Mouse (Mus musculus) thymus, postnatal 36 days (tissue): ENCODE results near the gene Rps9.
"Not testable (repeated sequence)": the region's sequence is repeated elsewhere in the genome, so short reads cannot be mapped to it uniquely, and the experiment has no call there.

Source experiments
- DNase-seq, 2 experiments: peaks; one replicate each; pipeline ENCODE4 v3.0.0; 2022; ENCODE audit warnings: mixed read lengths in 2 of 2

The Rps9 gene

DNA sequence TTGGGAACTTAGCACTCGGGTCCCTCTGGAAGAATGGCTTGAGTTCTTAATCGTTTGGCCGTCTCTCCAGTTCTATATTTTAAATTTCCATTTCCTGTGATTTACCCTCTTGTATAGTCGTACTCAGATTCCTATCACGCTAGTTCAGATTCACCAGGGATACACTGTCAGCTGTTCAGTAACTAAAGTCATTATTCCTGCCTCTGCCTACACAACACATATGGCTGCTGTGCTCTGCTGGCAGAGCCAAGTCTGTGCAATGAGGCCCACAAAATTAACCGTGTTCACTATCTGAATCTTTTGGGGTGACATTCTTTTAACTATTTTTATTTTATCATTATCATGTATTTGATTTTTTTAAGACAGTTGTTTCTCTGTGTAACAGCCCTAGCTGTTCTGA lies 5.3 kb upstream of the Rps9 start:
- no peak for DNase-seq

DNA sequence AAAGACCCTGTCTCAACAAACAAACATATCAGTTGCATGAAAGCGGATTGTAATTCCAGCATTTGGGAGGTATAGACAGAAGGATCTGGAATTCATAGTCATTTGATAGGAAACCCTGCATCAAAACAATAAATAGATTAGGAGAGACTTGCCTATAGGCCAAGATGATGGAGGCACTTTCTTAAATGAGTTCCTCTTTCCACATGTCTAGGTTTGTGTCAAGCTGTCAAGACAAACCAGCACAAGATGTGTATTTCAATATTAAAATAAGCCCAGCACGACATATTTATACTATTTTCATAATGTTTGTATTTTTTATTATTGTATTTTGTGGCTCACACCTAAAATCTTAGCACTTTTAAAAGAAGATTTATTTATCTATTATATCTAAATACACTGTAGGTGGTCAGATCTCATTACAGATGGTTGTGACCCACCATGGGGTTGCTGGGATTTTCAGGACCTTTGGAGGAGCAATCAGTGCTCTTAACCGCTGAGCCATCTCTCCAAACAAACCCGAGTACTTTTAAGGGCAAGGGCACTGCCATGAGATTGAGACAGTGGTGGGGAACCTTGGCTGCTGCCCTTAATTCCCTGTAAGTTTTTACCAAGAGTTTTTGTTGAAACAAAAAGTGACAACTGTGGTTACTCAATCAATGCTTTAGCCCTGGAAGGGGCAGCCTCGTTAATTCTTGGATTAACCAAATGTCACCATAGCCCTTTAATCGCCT lies 480 bp upstream of the Rps9 start:
- DNase-seq: no peak

DNA sequence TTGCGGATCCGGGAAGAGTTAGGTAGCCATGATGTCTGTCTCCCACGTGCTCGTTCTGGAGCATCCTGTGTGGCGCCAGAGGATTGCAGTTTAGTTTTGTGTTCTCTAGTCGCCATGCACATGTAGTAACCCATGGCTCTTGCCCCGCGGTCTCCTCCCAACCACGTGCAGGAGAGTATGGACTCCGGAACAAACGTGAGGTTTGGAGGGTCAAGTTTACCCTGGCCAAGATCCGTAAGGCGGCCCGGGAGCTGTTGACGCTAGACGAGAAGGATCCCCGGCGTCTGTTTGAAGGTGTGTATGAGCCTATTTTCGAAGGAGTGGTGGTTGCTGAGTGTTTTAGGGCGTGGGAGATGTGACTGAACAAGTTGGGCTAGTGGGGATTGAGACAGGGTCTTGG lies 682 bp downstream of the Rps9 start:
- no peak for DNase-seq

DNA sequence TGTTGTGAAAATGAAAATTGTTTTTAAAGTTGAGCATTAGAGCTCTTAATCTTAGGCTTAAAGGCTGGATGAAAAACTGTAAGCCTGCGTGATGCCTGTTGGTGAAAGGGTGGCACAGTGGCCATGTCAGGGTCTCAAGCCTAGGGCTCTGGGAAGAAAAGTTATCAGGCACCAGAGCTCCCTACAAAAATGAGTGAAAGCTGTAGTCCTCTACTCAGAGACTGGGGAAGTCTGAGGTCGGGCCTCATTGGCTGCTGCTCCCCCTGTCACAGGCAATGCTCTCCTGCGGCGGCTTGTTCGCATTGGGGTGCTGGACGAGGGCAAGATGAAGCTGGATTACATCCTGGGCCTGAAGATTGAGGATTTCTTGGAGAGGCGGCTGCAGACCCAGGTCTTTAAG lies 1.7 kb downstream of the Rps9 start:
- not testable (repeated sequence) for DNase-seq

DNA sequence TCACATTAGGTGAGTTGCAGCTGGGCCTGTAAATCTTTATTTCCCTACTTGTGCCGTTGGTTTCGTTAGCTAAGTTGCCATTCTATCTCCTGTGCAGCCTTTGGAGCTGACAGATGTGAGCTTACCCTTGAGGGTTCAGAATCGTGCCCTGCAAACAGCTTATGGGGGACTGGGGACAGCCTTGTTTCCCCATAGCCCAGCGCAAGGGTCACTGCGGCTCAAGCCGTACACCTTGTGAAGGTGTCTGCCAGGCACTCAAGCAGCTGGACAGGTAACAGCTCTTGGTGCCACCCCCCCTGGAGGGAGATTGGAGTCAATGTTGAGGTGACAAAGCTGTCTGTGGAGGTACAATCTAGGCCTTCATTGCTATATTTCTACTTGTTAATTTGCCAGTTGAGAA lies 2.1 kb downstream of the Rps9 start:
- DNase-seq: no peak

DNA sequence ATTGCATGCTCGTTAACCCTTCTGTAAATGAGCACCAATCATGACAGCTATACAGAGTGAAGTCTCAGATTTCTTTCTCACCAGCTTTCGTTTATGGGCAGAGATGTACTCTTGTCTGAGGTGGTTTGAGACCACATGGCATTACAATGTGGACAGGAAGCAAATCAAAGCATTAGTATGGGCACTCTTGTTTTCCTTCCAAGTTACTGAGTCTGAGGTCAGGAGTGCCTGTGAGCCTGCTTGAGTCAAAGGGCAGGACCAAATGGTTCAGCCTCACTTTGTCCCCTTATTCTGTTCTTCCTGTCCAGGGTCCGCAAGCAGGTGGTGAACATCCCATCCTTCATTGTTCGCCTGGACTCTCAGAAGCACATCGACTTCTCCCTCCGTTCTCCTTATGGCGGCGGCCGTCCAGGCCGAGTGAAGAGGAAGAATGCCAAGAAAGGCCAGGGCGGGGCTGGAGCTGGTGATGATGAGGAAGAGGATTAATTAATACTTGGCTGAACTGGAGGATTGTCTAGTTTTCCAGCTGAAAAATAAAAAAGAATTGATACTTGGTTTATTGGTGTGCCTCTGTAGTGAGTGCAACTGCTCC lies 2.6 kb downstream of the Rps9 start:
- no peak for DNase-seq

DNA sequence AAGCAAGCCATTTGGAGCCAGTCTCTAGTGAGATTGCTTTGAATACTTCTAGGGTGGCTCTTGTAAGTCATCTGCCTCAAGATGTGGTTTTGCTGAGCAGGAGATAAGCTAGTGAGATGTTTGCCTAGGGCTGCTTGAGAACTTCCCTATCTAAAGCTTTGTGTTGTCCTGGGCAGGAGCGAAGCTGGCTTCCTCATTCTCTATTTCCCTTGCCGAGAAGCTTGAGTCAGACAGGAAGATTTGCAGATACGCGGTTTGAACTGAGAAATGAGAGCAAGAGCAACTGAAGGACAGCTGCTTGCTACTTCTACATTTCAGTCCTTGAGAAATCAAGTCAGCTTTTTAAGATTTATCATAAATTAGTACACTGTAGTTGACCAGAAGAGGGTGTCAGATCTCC lies 3.2 kb downstream of the Rps9 start:
- DNase-seq: no peak

DNA sequence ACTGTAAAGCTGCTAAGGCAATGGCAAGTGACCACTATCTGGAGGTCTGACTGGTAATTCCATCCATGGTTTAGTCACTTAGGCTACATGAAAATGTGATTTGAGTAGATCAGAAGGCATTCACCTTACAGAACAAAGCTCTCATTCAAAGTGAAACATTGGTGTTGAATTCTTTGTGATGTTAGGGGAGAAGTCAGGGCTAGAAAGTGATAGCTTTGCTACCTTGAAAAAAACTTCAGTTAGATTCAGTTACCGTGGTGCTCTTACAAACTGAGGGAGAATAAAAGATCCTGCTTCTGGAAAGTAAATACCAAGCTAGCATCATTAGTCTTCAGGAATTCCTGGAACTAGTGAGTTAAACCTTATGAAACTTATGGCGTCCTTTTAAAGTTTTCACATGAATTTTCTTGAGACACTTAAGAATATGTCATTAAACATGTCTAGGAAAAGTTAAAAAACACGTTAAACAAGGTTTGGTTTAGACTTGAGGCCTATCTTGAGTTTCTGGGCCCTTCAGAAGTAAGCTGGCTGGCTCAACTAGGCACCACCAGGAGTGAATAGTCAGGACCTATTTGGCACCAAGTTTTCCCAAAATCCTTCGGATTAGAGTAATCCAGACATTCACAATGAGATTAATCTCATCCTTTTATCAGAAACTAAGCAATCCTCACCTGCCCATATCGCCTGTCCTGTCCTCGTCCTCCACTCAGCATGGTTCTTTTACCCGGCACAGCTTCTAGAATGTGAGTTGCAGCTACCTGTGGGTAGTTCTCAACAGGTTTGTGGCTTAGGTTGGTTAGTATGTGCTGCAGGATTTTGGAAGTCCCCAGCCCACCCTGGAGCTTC lies 4.0 kb downstream of the Rps9 start:
- DNase-seq: no peak

DNA sequence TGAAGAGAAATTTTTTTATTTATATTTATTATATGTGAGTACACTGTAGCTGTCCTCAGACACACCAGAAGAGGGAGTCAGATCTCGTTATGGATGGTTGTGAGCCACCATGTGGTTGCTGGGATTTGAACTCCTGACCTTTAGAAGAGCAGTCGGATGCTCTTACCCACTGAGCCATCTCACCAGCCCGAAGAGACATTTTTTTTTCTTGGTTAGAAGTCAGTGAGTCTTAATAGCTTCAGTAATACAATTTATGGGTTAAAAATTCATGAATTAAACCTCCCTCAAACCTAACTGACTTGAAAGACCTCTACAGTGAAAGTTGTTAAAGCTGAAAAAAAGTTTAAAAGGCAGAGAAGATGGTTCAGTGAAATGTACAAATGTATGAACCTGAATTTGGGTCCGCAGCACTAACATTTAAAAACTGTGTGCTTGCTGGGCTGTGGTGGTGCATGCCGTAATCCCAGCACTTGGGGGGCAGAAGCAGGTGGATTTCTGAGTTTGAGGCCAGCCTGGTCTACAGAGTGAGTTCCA lies 4.7 kb downstream of the Rps9 start:
- not testable (repeated sequence) for DNase-seq

DNA sequence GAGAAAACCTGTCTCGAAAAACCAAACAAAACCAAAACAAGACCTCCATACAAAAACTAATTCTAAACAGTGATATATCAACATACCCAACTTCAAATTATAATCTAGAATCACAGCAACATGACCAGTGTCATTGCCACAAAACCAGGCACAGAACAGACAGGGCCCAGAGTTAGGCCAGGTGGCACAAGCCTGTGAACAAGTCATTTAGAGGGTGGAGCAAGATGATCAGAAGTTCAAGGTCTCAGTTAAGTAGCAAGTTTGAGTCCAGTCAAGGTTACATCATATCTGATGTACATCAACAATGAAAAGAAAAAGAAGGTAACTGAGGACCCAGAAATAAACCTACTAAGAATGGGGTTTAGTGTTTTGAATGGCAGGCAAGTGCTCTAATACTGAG lies 5.2 kb downstream of the Rps9 start:
- DNase-seq: no peak

DNA sequence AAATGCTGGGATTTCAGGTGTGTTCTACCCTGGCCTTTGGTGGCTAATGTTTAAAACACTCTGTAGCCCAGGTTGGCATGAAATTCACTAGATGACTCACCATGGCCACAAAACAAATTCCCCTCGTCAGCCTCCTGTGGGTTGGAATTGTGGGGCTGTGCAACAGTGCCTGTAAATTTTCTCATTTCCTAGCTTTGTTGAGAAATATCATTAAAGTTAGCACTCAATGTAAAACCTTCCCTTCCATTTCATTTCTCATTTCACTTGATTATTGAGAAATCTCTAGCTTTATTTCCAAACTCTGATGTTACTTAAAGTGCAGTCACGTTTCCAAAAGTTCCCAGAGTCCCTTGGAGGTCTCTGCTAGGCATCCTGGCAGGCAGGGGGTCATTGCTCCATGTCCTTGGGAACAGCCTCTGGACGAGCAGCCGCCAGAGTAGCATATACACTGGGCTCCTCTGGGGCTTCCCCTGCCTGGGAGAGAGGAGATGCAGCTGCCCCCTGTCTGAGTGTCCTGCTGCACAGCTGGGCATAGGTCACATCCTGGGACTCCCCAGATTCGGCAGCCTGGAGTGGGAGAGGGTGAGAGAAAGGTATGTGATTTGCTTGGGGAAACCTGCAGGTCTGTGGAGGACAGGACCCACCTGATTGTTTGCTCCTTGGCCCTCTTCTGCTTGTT lies 8.6 kb downstream of the Rps9 start:
- DNase-seq: no peak

DNA sequence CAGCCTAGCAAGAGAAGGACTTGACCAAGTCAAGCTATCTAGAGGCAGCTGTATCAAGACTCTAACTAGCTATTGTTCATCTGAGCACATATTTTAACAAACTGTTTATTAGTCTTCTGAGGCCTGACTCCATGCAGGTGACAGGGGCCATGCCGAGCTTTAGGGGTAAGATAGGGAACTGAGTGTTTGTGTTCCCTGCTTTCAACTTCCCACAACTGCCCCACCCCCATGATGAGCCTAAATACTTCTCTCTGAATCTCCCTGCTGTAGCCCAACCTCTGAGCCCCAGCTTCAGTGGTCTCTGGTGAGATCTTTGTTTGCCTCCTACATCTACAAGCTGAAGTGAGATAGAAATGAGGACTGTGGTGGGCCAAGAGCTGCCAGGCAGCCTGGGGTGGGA lies 11.5 kb downstream of the Rps9 start:
- no peak for DNase-seq

DNA sequence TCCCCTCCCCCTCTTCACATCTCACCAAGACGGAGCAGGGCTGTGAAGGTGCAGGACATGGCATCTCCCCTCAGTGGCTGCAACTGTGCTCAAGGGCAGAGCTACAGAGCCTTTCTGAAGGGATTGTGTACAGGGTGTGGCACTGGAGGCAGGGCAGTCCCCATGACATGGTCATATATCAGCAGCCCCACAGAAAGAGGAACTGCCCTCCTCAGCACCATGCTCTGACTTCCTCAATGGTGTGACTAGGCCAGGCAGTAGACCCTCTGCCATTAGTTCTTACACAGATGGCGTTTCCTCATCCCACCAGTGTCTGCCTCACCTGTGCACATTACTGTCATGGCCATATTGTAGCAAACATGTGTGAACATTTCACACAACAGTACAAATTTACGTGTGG lies 16.5 kb downstream of the Rps9 start, which contains the start of gene Pirb:
TSS of gene Pirb (minus strand) at position 124 of the 400 bp plus-strand sequence.
- DNase-seq: not testable (repeated sequence)

DNA sequence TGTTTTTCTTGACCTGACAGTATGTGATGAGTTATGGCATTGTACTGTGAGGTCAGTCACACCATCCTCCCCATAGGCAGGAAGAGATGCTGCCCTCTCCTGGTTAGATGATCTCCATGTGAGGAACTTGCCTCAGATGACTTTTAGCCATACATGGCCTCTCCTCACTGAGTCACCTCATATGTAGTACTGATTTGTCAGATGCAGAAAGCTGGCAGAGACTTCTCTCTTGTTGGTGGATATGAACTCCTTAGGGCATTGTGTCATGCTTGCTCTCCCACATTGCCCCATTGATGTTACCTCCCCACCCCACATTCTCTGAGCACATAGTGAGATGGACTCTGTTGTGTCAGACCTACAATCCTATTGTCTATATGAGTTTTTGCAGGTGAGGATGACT lies 21.7 kb downstream of the Rps9 start:
- not testable (repeated sequence) for DNase-seq

DNA sequence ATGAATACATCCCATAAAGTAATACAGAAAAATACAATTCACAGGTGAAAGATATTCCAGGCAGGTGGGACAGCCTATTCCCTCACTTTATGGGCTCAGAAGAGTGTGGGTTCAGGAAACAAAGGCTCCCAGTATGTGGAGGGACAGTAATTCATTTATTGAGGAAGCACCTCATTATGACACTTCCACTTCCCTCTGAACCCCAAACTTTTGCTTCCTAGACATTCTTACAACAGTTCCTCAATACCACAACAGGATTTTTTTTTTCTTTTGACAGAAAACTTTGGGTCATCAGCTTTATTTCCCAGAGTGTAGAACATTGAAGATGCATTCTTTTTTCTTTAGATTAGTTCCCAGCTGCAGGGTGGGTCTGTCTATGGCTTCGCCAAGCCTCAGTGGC lies 28.9 kb downstream of the Rps9 start:
- DNase-seq: not testable (repeated sequence)
